Mouse (Mus musculus) frontal cortex, postnatal 25 days (tissue): ENCODE measurements at regions not wholly inside any gene's neighbourhood (a gene's known extent, or its start where the extent isn't known, plus 50 kb on each side); places are given as distances from the start of the nearest gene placed in this dataset.

Experiments used
- DNase-seq, 2 experiments: peaks; one replicate each; pipeline ENCODE4 v3.0.0; 2022; ENCODE audit warnings: low spot score in 2 of 2

DNA sequence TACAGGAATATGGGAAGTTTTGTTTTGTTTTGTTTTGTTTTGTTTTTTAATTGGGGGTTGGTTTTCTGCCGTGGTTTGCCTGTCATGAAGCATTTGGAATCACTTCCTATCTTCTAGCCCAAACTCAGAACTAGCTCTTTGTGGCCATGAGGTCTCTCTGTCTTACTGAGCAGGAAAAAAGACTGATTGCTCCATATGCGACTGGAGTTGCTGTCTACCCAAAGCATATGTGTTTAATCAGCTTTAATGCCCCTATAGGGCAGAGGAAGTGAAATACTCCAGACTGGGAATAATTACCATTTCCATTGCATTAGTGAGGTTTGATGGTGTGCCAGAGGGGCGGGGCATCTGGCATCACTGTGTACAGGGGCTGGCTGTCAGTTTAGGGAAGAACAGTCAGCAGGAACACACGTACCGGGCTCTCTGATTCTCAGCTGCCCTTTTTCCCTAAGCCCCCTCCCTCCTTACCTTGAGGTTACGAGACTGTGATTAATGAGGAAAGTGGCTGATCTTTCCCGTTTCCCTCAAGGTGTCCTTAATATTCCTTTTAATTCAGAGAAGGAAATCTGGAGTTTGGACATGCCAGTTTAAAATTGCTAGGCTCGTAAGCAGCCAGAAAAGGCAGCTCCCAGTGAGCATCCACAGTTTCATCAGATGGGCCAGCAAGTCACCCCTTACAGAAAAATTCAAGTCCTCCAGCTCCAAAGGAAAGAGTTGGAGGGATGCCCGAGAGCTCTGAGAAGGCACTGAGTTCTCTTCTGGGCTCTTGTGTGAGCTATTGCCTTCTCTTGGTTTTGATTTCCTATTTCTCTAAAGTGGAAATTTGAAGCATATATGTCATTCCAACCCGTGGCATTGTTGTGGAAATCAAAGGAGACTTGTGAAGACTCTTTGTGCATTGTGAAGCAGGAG is 2482.1 kb upstream of the 5930422O12Rik start:
- DNase-seq, result no peak

DNA sequence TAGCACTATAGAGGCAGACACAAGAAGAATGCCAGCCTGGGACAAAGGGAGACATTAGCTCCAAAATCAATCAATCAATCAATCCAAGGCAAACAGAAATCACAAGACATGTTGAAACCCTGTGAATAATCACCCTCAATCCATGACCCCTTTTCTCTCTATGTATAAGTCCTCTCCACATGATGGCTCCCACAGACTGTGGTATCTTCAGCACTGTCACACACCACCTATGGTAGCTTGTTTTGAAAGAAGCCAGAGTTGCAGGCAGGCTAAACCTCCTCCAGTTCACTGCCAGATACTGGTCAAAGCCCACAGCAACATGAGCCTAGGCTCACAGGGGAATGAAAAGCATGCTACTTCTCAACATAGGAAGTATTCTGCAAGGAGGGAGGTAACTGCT is 2475.7 kb upstream of the 5930422O12Rik start:
- DNase-seq, result no peak

DNA sequence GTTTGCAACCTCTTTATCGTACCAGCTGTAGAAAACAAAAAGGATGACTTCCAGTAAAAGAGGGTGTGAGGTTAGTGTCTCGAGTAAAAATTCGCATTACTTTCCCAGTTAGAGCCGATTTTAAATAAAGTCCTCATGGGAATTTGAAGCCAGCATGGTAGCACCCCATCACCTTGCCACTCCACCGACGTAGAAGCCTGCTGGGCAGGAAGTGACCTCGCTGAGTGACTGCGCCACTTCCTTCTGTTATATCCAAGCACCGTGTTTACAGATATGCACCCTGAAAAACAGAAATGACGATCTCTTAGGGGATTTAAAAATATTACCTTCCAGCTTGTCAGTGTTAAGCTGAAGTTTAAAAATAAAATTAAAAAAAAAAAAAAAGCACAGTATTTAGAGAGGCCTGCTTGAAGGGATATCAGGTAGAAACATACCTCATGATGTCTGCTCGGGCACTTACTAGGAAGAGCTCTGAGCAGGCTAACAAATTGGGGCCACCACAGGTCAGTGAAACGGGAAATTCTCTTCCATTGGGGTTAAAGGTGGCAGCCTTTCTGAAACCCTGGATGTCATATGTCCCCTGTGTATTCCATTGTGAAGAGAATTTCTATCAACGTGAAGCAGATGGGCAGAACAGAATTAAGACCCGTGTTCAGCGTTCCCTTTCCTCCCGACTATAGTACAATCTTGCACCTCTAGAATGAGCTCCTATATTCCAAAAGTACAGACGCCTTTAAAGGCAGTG is 2468.9 kb upstream of the 5930422O12Rik start:
- no peak for DNase-seq

DNA sequence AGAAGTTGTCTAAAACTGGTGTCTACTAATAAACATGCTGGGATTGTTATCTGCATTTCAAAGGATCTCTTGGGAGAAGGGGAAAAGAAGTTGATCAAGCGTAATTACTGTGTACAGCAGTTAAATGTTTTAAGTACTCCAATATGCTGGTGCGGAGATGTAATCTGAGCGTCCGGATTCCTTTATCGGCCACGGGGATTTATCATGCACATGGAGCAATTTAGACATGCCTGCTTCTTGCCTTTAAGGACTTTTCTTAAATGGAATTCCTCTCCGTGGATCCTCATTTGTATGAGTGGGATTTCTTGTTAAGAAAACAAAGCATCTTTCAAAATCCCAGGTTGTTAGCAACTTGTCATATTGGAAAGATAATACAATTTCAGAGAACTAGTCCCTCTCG is 2468.0 kb upstream of the 5930422O12Rik start:
- DNase-seq, result no peak

DNA sequence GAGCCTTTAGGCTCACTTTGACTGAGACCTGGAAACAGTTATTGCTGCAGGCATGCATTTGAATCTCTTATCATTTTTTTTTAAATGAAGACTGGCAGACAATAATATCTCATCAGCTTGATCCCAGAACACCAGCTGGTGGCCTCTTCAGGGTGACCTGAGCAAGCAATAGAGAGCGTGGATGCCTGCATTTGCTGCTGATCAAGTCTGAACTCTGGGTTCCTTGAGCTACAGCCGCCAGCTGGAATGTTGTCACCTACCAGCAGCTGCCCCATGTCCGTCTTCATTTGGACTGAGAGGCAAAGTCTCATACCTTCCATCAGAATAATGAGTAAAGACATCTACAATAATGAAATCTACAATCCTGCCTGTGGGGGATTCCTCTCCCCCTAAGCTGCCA is 2466.3 kb upstream of the 5930422O12Rik start:
- DNase-seq, result no peak

DNA sequence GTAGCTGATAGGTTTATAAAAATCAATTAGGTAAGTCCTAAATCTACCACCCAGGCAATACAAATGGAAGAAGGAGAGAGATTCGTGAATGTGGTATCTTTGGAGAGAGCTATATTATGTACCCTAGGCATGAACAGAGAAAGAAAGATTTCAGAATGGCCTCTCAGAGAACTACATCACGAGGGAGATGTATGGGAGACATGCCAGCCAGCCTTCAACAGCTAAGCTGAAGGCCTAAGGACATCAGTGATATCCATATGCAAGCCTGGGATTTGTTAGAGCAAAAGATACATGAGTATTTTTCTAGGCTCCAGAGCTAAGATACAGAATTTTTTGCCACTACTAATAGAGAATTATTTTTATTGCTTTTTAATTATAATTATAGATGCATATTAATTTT is 2445.7 kb upstream of the 5930422O12Rik start:
- no peak for DNase-seq

DNA sequence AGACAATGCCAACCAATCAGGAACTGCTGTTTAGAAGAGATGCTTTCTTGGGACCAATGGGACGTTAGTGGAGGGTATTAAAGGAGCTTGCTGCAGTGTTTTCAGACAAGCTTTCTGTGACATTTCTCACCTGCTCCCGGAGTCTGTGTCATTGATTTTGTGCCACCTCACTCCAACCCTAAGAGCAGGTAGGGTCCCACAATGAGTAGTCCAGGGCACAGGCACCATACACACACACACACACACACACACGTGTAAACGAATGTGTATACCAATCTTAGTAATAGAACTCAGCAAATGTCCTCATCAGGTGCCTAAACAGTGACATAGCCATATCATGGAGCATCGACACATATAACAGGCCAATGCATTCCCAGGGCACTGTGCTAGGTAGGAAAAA is 2440.5 kb upstream of the 5930422O12Rik start:
- no peak for DNase-seq

DNA sequence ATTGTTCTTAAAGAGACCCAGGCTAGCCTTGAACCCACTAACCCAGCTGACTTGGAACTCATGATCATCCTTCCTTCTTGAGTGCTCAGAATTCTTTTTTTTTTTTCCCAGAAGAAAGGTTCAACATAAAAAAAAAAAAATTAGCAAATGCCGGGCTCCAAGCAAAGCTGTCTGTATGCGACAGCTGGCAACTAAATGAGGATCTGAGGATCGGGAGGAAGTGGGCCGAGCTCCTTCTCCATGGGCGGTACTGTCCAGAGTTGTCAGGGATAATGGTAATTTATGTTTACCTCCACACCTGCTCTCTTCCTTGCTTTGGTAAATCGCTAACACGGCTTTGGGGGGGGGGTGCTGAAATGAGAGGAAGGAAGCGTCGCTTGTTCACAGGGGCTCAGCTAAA is 2429.9 kb upstream of the 5930422O12Rik start:
- DNase-seq, result no peak

DNA sequence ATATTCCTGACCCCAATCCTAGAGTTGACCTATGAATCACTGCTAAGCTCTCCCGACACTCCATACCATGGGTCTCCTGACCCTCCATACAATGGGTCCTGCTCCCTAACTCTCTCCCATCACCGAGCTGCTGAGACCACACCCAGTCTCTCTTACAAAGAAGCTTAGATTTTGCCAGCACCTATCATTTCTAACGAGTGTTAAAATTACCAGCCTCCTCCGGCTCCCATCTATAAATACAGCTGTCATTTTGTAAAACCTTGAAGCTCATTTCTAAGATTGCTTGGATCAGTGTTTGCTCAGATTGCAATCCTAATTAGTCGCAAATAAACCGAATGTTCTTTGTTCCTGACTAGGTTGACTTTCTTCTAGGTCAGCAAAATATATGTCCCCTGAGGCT is 2428.4 kb upstream of the 5930422O12Rik start:
- no peak for DNase-seq

DNA sequence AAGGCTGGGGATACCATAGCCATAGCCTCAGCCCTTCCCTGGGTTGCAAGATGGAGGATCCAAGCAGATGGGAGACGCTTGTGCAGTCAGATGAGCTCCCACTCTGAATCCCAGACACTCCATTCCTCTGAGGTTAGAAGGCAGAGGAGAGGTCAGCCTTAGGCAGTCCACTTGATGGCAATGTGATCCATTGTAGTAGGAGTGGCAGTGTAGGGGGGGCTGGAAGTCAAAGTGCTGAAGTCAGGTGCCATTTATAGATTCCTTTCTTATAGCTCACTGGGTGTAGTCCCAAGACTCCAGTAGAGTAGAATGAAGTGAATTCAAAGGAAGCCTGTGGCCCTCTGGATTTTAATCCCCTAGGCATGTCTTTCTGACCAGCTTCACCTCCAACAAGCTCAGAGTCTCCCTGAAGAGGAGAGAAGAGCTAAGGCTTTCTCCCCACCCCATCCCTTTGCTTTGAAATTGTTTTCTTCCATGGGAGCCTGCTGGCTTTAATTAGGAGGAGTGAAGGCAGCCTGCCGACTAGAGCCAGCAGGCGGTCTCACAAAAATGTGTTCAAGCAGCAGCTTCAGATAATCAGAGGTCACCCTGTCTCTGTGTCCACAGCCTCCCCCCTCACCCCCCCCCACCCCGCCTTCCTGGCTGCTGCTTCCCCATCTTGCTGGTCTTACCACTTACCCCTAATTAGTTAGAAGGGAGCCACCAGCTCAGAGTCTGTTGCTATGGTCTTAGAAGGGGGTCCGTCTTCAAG is 2426.4 kb upstream of the 5930422O12Rik start:
- DNase-seq, result no peak

DNA sequence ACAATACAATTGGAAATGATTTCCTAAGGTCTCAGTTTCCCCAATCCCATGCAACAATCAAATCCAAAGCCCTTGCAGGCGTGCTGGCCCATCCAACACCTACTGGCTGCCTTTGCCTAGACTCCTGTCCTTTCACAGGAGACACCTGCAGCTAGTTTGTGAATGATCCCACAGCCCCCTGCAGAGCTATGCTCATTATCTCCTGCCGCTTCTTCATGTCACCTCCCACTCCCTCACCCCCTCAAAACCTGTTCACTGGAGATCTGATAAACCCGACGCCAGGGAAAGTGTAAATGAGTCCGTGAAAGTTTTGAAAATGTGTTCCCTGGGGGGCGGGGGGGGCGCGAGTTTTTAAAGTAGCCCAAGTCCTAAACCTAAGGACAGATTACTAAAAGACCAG is 2420.2 kb upstream of the 5930422O12Rik start:
- no peak for DNase-seq

DNA sequence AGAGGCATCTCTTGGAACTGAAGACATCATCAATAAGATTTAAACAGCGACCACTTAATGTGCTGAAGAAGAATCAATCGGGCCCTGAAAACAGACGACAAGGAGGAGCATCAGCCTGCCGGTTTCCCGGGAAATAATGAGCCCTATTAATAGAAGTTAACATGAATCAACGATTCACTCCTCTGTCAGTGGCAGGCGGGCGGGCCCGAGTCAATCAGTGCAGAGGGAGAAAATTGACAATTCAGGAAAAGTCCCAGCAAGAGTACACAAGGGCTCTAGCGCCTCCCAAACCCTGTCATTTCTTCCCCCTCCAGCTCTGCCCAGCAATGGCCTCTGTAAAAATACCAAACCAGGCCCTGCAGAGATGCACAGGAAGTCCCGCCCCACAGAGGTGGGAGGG is 2416.4 kb upstream of the 5930422O12Rik start:
- DNase-seq, result no peak

DNA sequence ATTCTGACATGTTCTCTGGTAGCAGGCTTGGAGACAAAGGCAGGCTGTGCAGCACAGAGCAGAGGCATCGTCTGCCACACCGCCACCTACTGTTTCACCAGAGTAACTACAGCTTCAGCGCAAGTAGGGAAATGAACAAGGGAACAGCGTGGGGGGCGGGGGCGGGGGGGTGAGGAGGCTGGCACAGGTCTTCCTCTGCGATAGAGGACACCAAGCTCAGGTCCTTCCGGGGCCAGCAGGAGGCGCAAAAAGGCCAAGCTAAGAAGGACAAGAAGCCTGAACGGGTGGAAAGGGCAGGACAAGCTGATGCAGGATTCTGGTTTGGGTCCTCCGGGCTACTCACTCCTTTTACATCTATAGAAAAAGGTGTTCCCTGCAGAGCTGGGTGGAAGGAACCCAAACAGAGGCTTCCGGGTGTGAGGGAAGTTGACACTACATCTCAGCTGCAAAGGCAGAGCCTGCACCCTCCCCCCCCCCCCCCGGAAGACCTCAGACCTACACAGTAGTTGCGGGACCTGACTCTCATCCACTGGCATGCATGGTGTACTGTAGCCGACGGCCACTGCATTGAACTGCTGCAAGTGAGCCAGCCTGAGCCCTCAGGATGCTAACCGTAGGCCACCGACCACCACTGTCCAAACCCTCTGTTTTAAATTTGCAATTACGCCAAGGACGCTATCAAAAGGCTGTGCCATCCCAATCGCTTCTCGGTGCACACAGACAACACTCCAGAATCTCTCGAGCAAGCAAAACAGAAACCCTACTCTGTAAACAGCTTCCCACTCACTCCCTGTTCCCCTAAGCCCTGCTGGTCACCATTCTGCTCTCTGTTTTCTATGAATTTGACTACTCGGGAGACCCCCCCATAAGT is 2396.6 kb upstream of the 5930422O12Rik start:
- DNase-seq, result peak; percentile 37 to 42

DNA sequence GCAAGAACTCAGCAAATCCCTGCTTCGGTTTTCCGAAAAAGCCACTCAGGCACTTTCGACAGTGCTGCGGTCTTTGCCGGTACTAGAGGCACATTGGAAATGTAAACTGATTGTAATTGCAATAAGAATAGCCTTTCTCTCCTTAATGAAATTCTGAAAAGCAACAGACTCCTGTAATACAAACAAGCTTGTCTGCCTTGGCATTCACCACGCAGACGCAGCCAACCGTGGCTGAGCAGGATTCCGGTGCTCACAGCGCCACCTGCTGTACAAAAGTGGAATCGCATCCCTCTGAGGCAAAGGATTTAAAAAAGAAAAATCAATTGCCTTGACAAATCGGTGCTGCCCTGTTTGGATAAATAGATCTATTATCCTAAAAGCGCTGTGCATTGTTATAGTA is 2395.2 kb upstream of the 5930422O12Rik start:
- DNase-seq, result peak; percentile 87 to 94

DNA sequence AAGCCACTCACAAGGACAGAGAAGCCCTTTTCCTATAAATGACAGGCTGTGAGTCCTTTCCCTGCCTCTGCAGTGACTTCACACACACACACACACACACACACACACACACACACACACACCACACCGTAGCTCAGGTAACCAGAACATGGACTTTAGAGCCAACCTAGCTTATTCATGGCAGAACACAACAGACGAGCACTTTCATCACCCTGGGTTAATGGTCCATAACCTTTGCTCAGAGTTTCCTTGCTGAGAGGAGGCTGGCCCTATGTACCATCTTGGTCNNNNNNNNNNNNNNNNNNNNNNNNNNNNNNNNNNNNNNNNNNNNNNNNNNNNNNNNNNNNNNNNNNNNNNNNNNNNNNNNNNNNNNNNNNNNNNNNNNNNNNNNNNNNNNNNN is 2391.6 kb upstream of the 5930422O12Rik start:
- DNase-seq, result no peak
